Mouse (Mus musculus): ENCODE results near the gene Olfr922.

The Olfr922 gene

DNA sequence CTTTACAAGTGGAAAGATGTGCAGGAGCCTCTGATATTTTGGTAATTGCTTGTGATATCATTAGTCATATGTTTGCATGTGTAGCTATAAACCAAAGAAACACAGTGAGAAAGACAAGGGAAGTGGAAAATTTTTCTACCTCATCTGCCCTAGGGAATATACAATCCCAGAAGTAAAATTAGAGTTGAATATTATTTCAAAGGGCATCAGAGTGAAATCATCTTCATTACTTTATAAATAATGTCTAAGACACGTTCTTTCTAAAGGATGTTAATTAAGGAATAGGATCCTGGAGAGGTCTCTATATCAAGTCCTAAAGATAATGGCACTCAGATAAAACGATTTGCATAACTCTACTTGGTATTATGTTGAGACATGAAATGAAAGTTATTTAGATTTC lies at the start of gene Olfr922:
Gene Olfr922 (plus strand): TSS at position 301 of the 400 bp plus-strand sequence.
- DNase-seq (ENCODE audit: low spot score in 2 of 2): no peak

DNA sequence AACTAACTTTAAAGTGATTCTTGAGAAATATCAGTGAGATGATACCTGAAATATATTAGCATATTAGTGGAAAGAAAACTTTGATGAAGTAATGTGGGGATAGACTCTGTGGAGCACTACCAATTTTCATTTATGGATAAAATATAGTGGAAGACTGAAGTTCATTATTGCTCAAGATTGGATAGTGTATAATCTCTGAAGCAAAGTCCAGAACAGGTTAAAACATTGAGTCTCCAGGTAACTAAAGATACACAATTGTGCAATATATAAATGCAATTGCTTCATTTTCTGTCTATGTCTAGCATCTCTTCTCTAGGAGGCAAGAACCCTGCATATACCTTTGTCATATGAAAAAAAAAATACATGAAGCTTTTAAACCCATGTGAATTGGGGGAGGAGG lies 41.6 kb upstream of the Olfr922 start, which contains the start of gene Olfr921:
Gene Olfr921 (plus strand): TSS at position 301 of the 400 bp plus-strand sequence.
- DNase-seq (ENCODE audit: low spot score in 2 of 2): no peak

DNA sequence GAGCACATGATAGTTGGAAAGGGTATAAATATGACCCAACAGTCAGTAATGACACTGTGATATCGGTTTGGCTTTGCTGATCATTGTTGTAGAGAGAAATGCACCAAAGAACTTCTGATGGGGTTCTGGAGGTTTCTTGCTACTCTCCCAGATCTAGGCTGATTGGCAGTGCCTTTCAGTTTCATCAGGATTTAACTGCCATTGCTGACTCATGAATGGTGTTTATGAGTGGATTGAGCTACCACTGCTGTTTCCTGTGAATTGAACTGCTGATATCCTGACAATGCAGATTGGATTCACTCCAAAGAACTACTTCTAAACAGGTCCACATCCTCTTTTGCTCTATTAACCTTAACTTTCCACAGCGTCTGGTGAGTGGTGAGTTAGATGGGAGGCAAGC lies 21.7 kb upstream of the Olfr922 start:
- no peak for DNase-seq (ENCODE audit: low spot score in 2 of 2)

DNA sequence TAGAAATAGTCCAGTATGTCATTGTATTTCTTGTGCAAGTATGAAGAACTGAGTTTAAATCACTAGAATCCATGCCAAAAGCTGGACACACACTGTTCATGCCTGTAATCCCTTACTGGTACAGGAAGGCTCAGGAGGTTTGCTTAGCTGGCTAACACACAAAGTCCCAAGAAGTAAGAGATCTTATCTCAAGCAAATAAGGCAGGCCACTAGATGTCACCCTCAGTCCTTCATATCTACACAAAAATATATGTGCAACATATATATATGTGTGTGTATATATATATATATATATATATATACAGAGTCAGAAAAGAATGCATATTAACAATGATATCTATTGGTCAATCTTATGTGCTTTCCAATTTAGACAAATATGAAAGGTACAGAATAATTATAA lies 8.7 kb upstream of the Olfr922 start:
- DNase-seq (ENCODE audit: low spot score in 2 of 2): no peak

DNA sequence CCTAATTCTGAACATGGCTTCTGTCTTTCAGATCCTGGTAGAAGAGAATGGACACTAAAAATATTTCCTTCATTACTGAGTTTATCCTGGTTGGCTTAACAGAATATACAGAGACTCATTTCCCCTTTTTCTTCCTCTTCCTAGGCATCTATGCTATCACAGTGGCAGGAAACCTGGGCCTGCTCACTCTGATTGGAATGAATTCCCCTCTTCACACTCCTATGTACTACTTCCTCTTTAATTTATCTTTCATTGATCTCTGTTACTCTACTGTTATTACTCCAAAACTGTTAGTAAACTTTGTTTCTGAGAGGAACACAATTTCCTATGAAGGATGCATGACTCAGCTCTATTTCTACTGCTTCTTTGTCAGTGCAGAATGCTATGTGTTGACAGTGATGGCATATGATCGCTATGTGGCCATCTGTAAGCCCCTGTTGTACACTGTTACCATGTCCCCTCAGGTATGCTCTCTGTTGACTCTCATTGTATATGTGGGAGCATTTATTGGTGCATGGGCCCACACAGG lies 1.1 kb downstream of the Olfr922 start:
- DNase-seq (ENCODE audit: low spot score in 2 of 2): no peak

DNA sequence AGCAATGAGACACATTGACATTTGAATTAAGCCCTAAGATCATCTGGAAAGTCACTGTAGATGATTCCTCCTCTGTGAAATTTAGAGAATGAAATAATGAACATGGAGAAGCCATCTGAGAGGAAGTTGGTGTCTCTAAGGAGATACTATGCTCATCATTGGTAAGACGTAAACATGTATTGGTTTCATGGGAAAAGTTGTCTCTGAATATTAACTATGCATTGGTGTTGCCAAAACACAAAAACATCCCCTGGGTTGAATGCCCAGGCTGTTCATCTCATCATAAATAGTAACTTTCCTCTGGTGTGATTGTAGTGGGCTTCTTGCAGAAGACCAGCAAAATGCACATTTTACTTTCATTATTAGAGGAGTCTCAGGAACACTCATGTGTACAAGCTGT lies 11.8 kb downstream of the Olfr922 start, which contains the start of gene Olfr923:
Gene Olfr923 (plus strand): TSS at position 301 of the 400 bp plus-strand sequence.
- no peak for DNase-seq (ENCODE audit: low spot score in 2 of 2)

DNA sequence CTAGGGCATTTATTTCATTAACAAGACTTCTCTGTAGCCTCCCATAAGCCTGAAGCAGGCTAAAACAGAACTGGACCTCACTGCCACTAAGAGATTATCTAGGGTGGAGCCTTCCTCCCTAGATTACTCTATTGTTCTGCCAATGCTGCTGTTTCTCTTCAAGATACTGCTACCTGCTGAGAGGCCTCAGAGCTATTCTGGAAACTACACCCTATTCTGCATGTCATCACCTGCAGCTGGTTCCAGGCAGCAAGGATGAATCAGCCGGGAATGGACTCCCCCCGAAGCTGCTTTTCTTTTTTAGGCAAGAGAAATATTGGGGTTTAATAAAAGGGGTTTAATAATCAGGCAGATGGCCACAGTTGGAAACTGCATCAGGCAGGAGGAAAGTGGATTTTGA lies 18.6 kb downstream of the Olfr922 start:
- no peak for DNase-seq (ENCODE audit: low spot score in 2 of 2)

DNA sequence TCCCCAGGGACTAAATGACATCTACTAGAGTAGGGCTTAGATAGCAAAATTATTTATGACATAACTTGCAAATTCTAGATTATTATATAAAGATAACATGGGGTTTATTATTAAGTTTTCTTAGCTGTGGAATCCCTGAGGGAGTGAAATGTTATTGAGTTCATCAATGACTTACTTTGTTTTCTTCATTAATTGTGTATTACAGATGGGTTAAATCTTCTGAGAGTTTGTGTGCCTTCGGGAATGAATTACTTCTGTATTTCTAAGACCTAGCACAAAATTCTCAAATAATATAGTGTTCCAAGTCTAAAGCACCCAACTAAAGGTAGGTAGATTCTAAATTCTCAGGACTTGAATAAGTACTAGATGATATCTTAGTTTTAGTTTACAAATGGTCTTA lies 29.7 kb downstream of the Olfr922 start, which contains the start of gene Olfr924:
Gene Olfr924 (plus strand): TSS at position 301 of the 400 bp plus-strand sequence.
- no peak for DNase-seq (ENCODE audit: low spot score in 2 of 2)

DNA sequence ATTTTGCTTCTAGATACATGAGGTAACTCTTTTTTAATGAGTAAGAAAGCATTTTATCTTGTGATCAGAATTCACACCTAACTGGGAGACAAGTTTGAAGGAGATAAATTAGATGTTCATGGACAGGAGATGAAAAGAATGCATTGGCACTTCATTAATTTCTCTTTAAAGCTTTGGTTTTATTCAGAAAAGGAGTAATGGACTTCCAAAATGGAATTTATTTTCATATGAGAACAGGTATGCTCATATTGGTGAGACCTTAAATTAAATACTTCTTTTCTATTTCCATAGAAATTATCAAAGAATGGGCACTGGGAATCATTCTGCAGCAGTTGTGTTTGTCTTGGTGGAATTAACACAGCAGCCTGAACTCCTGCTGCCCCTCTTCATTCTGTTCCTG lies 40.3 kb downstream of the Olfr922 start, which contains the start of gene Olfr26:
Gene Olfr26 (plus strand): TSS at position 301 of the 400 bp plus-strand sequence.
- DNase-seq (ENCODE audit: low spot score in 2 of 2): no peak
